Mouse (Mus musculus): Measurements from ENCODE around the gene Fam155a. TPM values are rescaled to one million over a fixed set of nuclear protein-coding genes. Genes with fewer than 3 reads are reported as not detected.

The Fam155a gene
- polyA plus RNA-seq, 1 experiment from 2014 or later: 1.7 TPM

- WGBS: 87% methylated on average over 6 of the region's 6 CpGs
- ATAC-seq (replicated peaks; ENCODE audit: low FRiP score, low TSS enrichment, low read depth): no peak
Measured at GRCm38 (mm10) chr8:9795724-9796123, 24.8 kb upstream of the Fam155a start.

GRCm38 (mm10) chr8:9793351-9793750 lies 22.4 kb upstream of the Fam155a start:
- H3K4me1 ChIP-seq (replicated peaks; ENCODE audit: control insufficient read depth, insufficient read depth, low read length): no peaks in the 10 kb centered on the region
- H3K27me3 ChIP-seq (replicated peaks; ENCODE audit: control insufficient read depth, insufficient read depth, low read length): no peaks in the 10 kb centered on the region
- ATAC-seq (replicated peaks; ENCODE audit: low FRiP score, low TSS enrichment, low read depth): no peak
- no peaks in the 10 kb centered on the region for H3K9me3 ChIP-seq (ENCODE audit: control insufficient read depth, low read length)
- no peak overlapping the region for H3K4me2 ChIP-seq (ENCODE audit: low read length)
- H3K27ac ChIP-seq (ENCODE audit: low read depth): no peak overlapping the region
- no peak overlapping the region for H3K4me3 ChIP-seq (ENCODE audit: low read depth, low read length)
- WGBS: 50% methylated on average over 9 of the region's 9 CpGs
- no peaks in the 10 kb centered on the region for H3K36me3 ChIP-seq (ENCODE audit: control insufficient read depth, insufficient read depth, low read length)
- H3K9ac ChIP-seq (ENCODE audit: low read length): no peak overlapping the region
- DNase-seq (ENCODE audit: low spot score): no peak

More at GRCm38 (mm10) chr8:9795724-9796123, 24.8 kb upstream of the Fam155a start:
- H3K9me3 ChIP-seq (ENCODE audit: control insufficient read depth, low read length): no peaks in the 10 kb centered on the region
- H3K4me3 ChIP-seq (ENCODE audit: low read depth, low read length): no peak overlapping the region
- H3K4me2 ChIP-seq (ENCODE audit: low read length): no peak overlapping the region
- H3K36me3 ChIP-seq (ENCODE audit: control insufficient read depth, insufficient read depth, low read length): no peaks in the 10 kb centered on the region
- no peak overlapping the region for H3K9ac ChIP-seq (ENCODE audit: low read length)
- H3K27me3 ChIP-seq (replicated peaks; ENCODE audit: control insufficient read depth, insufficient read depth, low read length): no peaks in the 10 kb centered on the region
- DNase-seq (ENCODE audit: low spot score): no peak
- no peak overlapping the region for H3K27ac ChIP-seq (ENCODE audit: low read depth)
- H3K4me1 ChIP-seq (replicated peaks; ENCODE audit: control insufficient read depth, insufficient read depth, low read length): no peaks in the 10 kb centered on the region

- DNase-seq (ENCODE audit: low spot score) (no peak), ATAC-seq (replicated peaks; ENCODE audit: low FRiP score, low TSS enrichment, low read depth) (no peak)
- 85% methylated on average over 10 of the region's 10 CpGs for WGBS
- H3K9ac ChIP-seq (ENCODE audit: low read length): no peak overlapping the region
- no peak overlapping the region for H3K4me3 ChIP-seq (ENCODE audit: low read depth, low read length)
- no peak overlapping the region for H3K4me2 ChIP-seq (ENCODE audit: low read length)
- H3K4me1 ChIP-seq (replicated peaks; ENCODE audit: control insufficient read depth, insufficient read depth, low read length): no peaks in the 10 kb centered on the region
- H3K27ac ChIP-seq (ENCODE audit: low read depth): no peak overlapping the region
- H3K36me3 ChIP-seq (ENCODE audit: control insufficient read depth, insufficient read depth, low read length): no peaks in the 10 kb centered on the region
- H3K27me3 ChIP-seq (replicated peaks; ENCODE audit: control insufficient read depth, insufficient read depth, low read length): no peaks in the 10 kb centered on the region
- H3K9me3 ChIP-seq (ENCODE audit: control insufficient read depth, low read length): no peaks in the 10 kb centered on the region
Measured at GRCm38 (mm10) chr8:9780332-9780731, 9.4 kb upstream of the Fam155a start.

GRCm38 (mm10) chr8:9778148-9778547 lies 7.2 kb upstream of the Fam155a start:
- peaks cover 8% of the 10 kb centered on the region for H3K27me3 ChIP-seq (replicated peaks; ENCODE audit: control insufficient read depth, insufficient read depth, low read length)
- H3K36me3 ChIP-seq (ENCODE audit: control insufficient read depth, insufficient read depth, low read length): no peaks in the 10 kb centered on the region
- no peak overlapping the region for H3K4me3 ChIP-seq (ENCODE audit: low read depth, low read length)
- H3K9ac ChIP-seq (ENCODE audit: low read length): no peak overlapping the region
- WGBS: 82% methylated on average over 8 of the region's 8 CpGs
- H3K4me2 ChIP-seq (ENCODE audit: low read length): no peak overlapping the region
- H3K9me3 ChIP-seq (ENCODE audit: control insufficient read depth, low read length): no peaks in the 10 kb centered on the region
- ATAC-seq (replicated peaks; ENCODE audit: low FRiP score, low TSS enrichment, low read depth) (no peak), DNase-seq (ENCODE audit: low spot score) (no peak)
- no peaks in the 10 kb centered on the region for H3K4me1 ChIP-seq (replicated peaks; ENCODE audit: control insufficient read depth, insufficient read depth, low read length)
- no peak overlapping the region for H3K27ac ChIP-seq (ENCODE audit: low read depth)

GRCm38 (mm10) chr8:9776818-9777217 lies 5.9 kb upstream of the Fam155a start:
- no peaks in the 10 kb centered on the region for H3K9me3 ChIP-seq (ENCODE audit: control insufficient read depth, low read length)
- DNase-seq (ENCODE audit: low spot score): no peak
- H3K27me3 ChIP-seq (replicated peaks; ENCODE audit: control insufficient read depth, insufficient read depth, low read length): peaks cover 22% of the 10 kb centered on the region
- no peaks in the 10 kb centered on the region for H3K4me1 ChIP-seq (replicated peaks; ENCODE audit: control insufficient read depth, insufficient read depth, low read length)
- no peak overlapping the region for H3K4me3 ChIP-seq (ENCODE audit: low read depth, low read length)
- no peak overlapping the region for H3K9ac ChIP-seq (ENCODE audit: low read length)
- H3K27ac ChIP-seq (ENCODE audit: low read depth): no peak overlapping the region
- H3K4me2 ChIP-seq (ENCODE audit: low read length): no peak overlapping the region
- ATAC-seq (replicated peaks; ENCODE audit: low FRiP score, low TSS enrichment, low read depth): no peak
- WGBS: 86% methylated on average over 10 of the region's 10 CpGs
- H3K36me3 ChIP-seq (ENCODE audit: control insufficient read depth, insufficient read depth, low read length): no peaks in the 10 kb centered on the region

- Histone ChIP-seq H3K36me3 (ENCODE audit: control insufficient read depth, insufficient read depth, low read length) (no peaks in the 10 kb centered on the region), H3K27ac (ENCODE audit: low read depth) (no peak overlapping the region), H3K9me3 (ENCODE audit: control insufficient read depth, low read length) (no peaks in the 10 kb centered on the region), H3K4me2 (ENCODE audit: low read length) (peak overlapping the region; percentile 68), H3K27me3 (replicated peaks; ENCODE audit: control insufficient read depth, insufficient read depth, low read length) (peaks cover 48% of the 10 kb centered on the region), H3K9ac (ENCODE audit: low read length) (no peak overlapping the region), H3K4me3 (ENCODE audit: low read depth, low read length) (no peak overlapping the region), H3K4me1 (replicated peaks; ENCODE audit: control insufficient read depth, insufficient read depth, low read length) (no peaks in the 10 kb centered on the region)
- DNase-seq (ENCODE audit: low spot score) (no peak), ATAC-seq (replicated peaks; ENCODE audit: low FRiP score, low TSS enrichment, low read depth) (no peak)
- WGBS: 4% methylated on average over 6 of the region's 6 CpGs
Measured at GRCm38 (mm10) chr8:9772519-9772840, 1.5 kb upstream of the Fam155a start.

- Histone ChIP-seq H3K27me3 (replicated peaks; ENCODE audit: control insufficient read depth, insufficient read depth, low read length) (peaks cover 48% of the 10 kb centered on the region), H3K4me1 (replicated peaks; ENCODE audit: control insufficient read depth, insufficient read depth, low read length) (no peaks in the 10 kb centered on the region), H3K4me2 (ENCODE audit: low read length) (peak overlapping the region; percentile 68), H3K4me3 (ENCODE audit: low read depth, low read length) (peak overlapping the region; percentile 51), H3K36me3 (ENCODE audit: control insufficient read depth, insufficient read depth, low read length) (no peaks in the 10 kb centered on the region), H3K9me3 (ENCODE audit: control insufficient read depth, low read length) (no peaks in the 10 kb centered on the region), H3K9ac (ENCODE audit: low read length) (peak overlapping the region; percentile 29), H3K27ac (ENCODE audit: low read depth) (no peak overlapping the region)
- DNase-seq (ENCODE audit: low spot score): peak; percentile 63
- WGBS: under 1% methylated on average over 40 of the region's 55 CpGs
- ATAC-seq (replicated peaks; ENCODE audit: low FRiP score, low TSS enrichment, low read depth): peak; percentile 43; the same call in 1 of the 2 replicates
Measured at GRCm38 (mm10) chr8:9771606-9772518, 901 bp upstream of the Fam155a start.

GRCm38 (mm10) chr8:9770261-9770998 lies 531 bp downstream of the Fam155a start:
- H3K27ac ChIP-seq (ENCODE audit: low read depth): no peak overlapping the region
- H3K9ac ChIP-seq (ENCODE audit: low read length): 0 out of 2 replicates have a peak overlapping the region, but pooled peaks have one; percentile 3
- peak overlapping the region; percentile 68 for H3K4me2 ChIP-seq (ENCODE audit: low read length)
- no peaks in the 10 kb centered on the region for H3K9me3 ChIP-seq (ENCODE audit: control insufficient read depth, low read length)
- 2% methylated on average over 43 of the region's 48 CpGs for whole genome bisulfite sequencing
- DNase-seq (ENCODE audit: low spot score): peak; percentile 61
- ATAC-seq (replicated peaks; ENCODE audit: low FRiP score, low TSS enrichment, low read depth): no peak
- H3K27me3 ChIP-seq (replicated peaks; ENCODE audit: control insufficient read depth, insufficient read depth, low read length): peaks cover 48% of the 10 kb centered on the region
- no peaks in the 10 kb centered on the region for H3K4me1 ChIP-seq (replicated peaks; ENCODE audit: control insufficient read depth, insufficient read depth, low read length)
- H3K4me3 ChIP-seq (ENCODE audit: low read depth, low read length): peak overlapping the region; percentile 51
- no peaks in the 10 kb centered on the region for H3K36me3 ChIP-seq (ENCODE audit: control insufficient read depth, insufficient read depth, low read length)
